12 mouse cellular contexts compared by ENCODE assay signal in the genomic region with DNA sequence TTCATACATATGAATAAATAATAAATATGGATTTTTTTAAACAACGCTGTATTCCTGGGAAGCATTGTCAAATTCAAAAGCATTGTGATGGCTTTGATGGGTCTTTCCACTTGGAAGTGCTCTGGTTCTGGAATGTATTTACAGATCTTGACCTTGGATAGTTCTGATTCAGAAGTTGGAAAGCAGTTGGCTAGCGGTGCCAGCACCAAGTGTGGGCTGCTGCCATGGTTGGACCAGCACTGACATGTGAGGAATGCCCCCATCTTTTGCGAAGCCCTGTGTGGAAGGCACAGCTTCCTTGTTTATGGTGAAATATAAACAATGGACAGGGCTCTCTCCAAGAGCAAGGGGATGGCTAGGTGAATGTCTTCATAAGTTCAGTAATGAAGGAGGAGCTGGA.
"Had no signal": no experiment of that assay in that cellular context is flagged by ENCODE, and none has a peak within 500 bp of the region (broad histone marks: within the 10 kb centered on the region; RNA-seq: fewer than 3 reads in every experiment).

No protein-coding gene starts in this region.

- H3K4me2 ChIP-seq: limb, embryonic 13.5 days; midbrain, embryonic 13.5 days; stomach, embryonic 15.5 days had no signal

- H3K9ac ChIP-seq: limb, embryonic 13.5 days; liver, embryonic 14.5 days; midbrain, embryonic 13.5 days; stomach, embryonic 15.5 days had no signal

- DNase-seq: kidney, adult 18-20 months; kidney, postnatal 10 days; kidney, postnatal 4 days; left cerebral cortex, postnatal 4 days; right cerebral cortex, postnatal 14 days; thymus, adult 2 months; thymus, postnatal 25 days had no signal

- H3K4me3 ChIP-seq: layer of hippocampus, adult 2 months; limb, embryonic 13.5 days; midbrain, embryonic 13.5 days; stomach, embryonic 15.5 days had no signal

- H3K4me1 ChIP-seq: midbrain, embryonic 13.5 days had no signal

- H3K9me3 ChIP-seq: limb, embryonic 13.5 days; midbrain, embryonic 13.5 days; stomach, embryonic 15.5 days had no signal

- ATAC-seq: midbrain, embryonic 13.5 days had no signal

- H3K36me3 ChIP-seq: limb, embryonic 13.5 days; midbrain, embryonic 13.5 days; stomach, embryonic 15.5 days had no signal

- H3K27me3 ChIP-seq: midbrain, embryonic 13.5 days; stomach, embryonic 15.5 days had no signal

- H3K27ac ChIP-seq: limb, embryonic 13.5 days; liver, embryonic 14.5 days; midbrain, embryonic 13.5 days; stomach, embryonic 15.5 days had no signal
